Mouse (Mus musculus) testis, postnatal 14 days (tissue): ENCODE data around the gene Ppp2r5a.
A peak's percentile ranks its signal among the peaks of the same experiment; 100 is the strongest.

Experiments used
- DNase-seq: peaks from one replicate; pipeline ENCODE4 v3.0.0; 2021; ENCODE audit warnings: low spot score

Ppp2r5a gene

GRCm38 (mm10) chr1:191325726-191326232 is 77.3 kb downstream of the Ppp2r5a start, which contains the start of gene Tmem206:
Tmem206 (plus strand) TSS chr1:191325912.
- DNase-seq, result peak; percentile 93

- DNase-seq, result no peak
Observed at GRCm38 (mm10) chr1:191324733-191325590, 78.1 kb downstream of the Ppp2r5a start.

DNA sequence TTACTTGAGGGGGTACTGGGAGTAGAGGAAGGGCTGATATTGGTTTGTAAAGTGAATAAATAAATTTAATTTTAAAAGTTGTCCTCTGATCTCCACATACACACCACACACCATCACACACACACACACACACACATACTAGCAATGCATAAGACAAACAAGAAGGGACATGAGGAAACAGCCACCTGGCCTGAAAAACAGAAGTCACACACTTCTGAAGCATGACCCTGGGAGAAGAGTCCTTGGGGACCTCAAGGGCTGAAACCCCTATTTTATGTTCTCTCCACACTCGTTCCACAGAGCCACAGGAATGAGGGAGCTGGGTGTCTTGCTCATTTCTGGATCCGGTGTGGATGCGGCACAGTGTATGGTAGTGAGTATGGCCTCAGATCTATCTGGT is 79.7 kb downstream of the Ppp2r5a start:
- no peak for DNase-seq

DNA sequence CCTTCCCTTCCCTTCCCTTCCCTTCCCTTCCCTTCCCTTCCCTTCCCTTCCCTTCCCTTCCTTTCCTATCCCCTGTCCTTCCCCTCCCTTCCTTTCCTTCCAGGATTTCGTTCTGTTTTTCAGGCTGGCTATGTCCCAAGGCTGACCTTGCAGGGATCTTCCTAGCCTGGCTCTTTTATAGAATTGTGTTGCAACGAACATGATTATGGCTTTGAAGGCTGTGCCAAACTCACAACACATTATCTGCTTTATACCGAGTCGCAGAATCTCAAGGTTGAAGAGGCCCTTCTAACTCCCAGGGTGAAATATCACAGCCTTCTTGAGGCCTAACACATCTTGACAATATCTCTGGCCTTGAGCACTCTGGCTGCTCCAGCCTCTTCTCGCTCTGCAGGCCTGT is 84.4 kb downstream of the Ppp2r5a start:
- peak; percentile 82 for DNase-seq

GRCm38 (mm10) chr1:191317591-191318196 is 85.4 kb downstream of the Ppp2r5a start, which contains the start of gene Nenf:
Nenf (minus strand) TSS chr1:191318194.
- peak; percentile 74 for DNase-seq

- DNase-seq, result no peak
Observed at GRCm38 (mm10) chr1:191316818-191317217, 86.3 kb downstream of the Ppp2r5a start.

DNA sequence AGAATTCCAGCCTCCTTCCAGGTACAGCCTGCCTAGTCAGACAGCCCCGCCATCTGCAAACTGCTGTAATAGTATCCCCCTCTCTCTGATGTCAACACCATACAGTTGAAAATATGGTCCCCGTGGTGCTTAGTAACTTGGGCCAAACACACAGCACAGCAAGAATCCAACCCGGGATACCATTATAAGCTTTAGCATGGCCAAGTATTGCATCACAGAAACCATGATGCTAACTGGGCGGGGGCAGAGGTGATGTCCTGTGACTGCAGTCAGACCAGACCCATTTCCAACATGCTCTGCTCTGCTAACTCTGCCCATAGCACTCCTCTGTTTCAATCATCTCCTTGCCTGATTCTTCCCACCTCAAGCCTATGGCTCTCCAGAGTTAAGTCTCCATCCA is 89.1 kb downstream of the Ppp2r5a start:
- DNase-seq, result no peak

GRCm38 (mm10) chr1:191313158-191313557 is 89.9 kb downstream of the Ppp2r5a start:
- DNase-seq, result no peak

- DNase-seq, result peak; percentile 73
Observed at GRCm38 (mm10) chr1:191312513-191312941, 90.5 kb downstream of the Ppp2r5a start.

GRCm38 (mm10) chr1:191311296-191311898 is 91.7 kb downstream of the Ppp2r5a start:
- no peak for DNase-seq

DNA sequence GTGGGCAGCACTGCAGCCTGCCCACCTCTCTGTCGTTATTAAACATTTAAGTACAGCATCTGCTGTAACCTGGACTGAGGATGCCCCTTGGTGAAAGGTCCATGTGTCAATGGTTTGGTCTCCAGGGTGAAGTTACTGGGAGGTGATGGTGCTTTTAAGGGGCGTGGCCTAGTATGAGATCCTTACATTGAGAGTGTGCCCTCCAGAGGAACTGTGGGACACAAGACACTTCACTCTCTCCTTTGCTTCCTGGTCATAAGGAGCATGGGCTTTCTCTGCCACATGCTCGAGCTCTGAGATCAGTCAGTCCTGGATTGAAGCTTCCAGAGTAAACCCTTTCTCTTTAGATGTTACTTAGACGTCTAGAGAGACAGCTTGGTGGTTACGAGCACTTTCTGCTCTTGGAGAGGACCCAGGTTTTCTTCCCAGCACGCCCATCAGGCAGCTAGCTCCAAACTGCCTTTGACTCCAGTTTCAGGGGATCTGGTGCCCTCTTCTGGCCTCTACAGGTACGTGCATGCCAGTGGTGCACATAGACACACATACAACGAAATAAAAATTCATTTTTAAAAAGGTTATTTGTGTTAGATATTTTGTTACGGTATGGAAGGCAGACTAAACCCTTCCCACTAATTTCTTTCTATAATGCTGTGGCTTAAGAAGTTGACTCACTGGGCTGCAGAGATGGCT is 95.2 kb downstream of the Ppp2r5a start:
- DNase-seq, result no peak

DNA sequence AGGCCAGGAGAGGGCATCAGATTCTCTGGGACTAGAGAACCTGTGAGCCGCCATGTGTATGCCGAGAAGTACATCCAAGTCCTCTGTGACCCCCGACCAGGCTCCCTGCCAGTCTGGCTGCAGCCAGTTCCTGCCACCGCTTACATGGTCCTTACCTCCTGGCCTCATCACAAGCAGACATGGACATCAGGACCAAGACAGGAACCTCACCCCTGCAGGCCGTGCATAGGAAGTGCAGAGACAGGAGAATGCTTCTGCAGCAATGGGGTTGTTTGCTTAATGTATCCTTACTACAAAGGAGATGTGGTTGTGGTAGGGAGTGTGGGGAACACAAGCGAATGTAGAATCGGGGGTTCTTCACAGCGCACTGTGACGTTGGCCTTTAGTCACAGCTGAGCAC is 96.8 kb downstream of the Ppp2r5a start:
- DNase-seq, result no peak

DNA sequence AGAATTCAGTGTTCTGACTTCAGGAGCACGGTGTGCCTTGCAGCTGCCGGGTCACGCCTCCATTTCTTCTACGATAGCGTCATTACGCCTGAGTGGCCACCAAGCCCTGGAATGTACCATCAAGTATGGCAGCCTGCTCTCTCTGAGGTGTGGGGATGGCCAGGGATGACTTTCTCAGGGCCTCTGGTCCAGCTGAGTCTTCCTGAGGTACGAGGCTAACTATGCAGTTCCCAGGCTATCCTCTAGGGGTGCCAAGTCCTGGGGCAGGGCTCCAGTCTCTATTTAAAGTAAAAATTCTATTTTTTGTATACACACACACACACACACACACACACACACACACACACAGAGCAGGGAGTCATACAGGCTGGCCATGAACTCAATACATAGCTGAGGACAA is 97.5 kb downstream of the Ppp2r5a start:
- DNase-seq, result no peak

GRCm38 (mm10) chr1:191304216-191304615 is 98.9 kb downstream of the Ppp2r5a start:
- no peak for DNase-seq

GRCm38 (mm10) chr1:191303736-191304135 is 99.3 kb downstream of the Ppp2r5a start:
- no peak for DNase-seq
